Mouse (Mus musculus): Measurements from ENCODE around the gene Alkbh1.
A peak's percentile ranks its signal among the peaks of the same experiment; 100 is the strongest.
"Not testable (repeated sequence)": the region's sequence is repeated elsewhere in the genome, so short reads cannot be mapped to it uniquely, and the experiment has no call there.

Alkbh1 gene

GRCm38 (mm10) chr12:87443700-87444122 is at the start of gene Alkbh1, which contains the start of gene Slirp:
TSS of gene Alkbh1 (minus strand) at chr12:87444017.
TSS of gene Slirp (plus strand) at chr12:87443896.
- DNase-seq (ENCODE audit: low spot score), result peak; percentile 54

- DNase-seq (ENCODE audit: low spot score), result not testable (repeated sequence)
Measured at GRCm38 (mm10) chr12:87488683-87489082, 44.9 kb upstream of the Alkbh1 start.

- DNase-seq (ENCODE audit: low spot score), result not testable (repeated sequence)
Measured at GRCm38 (mm10) chr12:87482482-87482881, 38.7 kb upstream of the Alkbh1 start.

DNA sequence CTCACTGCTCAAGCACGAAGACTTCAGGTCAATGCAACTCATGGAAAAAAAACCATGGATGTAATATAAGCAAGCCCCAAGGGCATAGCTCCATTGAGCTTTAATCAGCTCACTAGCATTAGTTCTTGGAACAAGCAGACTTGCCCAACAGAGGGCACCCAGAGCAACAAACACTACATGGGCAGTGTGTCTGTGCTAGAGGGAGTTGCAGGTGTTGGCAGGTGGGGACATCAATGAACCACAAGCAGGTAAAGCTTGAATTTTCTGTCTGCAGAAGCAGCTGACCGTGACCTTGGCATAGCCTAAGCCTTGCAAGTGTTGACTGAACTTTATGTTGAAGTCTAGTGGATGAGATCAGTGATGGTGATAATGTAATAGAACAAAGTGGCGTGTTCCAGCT is 30.9 kb upstream of the Alkbh1 start:
- DNase-seq (ENCODE audit: low spot score), result no peak

GRCm38 (mm10) chr12:87471964-87472786 is 28.4 kb upstream of the Alkbh1 start, which contains the start of gene Snw1:
TSS of gene Snw1 (minus strand) at chr12:87472274.
- DNase-seq (ENCODE audit: low spot score), result peak; percentile 75

- no peak for DNase-seq (ENCODE audit: low spot score)
Measured at GRCm38 (mm10) chr12:87471421-87471963, 27.7 kb upstream of the Alkbh1 start.

DNA sequence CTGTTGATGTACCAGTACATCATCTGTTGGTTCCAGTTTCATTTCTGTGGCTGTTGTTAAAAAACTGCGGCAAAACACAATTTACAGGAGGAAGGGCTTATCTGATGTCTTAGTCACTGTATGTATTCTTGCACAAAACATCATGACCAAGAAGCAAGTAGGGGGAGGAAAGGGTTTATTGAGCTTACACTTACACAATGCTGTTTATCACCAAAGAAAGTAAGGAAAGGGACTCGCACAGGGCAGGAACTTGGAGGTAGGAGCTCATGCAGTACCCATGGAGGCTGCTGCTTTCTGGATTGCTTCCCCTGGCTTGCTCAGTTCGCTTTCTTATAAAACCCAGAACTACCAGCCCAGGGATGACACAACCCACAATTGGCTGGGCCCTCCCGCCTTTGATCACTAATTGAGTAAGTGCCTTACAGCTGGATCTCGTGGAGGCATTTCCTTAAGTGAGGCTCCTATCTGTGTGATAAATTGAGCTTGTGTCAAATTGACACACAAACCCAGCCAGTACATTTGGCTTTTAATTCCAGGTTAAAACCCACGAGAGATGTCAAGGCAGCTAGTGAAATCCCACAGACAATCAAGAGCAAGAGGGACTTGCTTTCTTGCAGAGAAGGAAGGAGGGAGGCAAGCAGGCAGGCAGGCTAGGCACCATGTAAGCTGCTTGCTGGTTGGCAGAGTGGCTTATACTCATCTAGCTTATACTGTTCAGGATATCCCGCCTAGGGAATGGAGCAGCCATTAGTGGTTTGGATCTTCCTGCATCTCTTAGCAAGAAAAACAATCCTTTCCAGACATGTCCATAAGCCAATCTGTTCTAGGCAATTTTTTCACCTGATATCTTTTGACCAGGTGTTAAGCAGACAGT is 26.7 kb upstream of the Alkbh1 start:
- no peak for DNase-seq (ENCODE audit: low spot score)

- no peak for DNase-seq (ENCODE audit: low spot score)
Measured at GRCm38 (mm10) chr12:87464678-87465297, 21.0 kb upstream of the Alkbh1 start.

DNA sequence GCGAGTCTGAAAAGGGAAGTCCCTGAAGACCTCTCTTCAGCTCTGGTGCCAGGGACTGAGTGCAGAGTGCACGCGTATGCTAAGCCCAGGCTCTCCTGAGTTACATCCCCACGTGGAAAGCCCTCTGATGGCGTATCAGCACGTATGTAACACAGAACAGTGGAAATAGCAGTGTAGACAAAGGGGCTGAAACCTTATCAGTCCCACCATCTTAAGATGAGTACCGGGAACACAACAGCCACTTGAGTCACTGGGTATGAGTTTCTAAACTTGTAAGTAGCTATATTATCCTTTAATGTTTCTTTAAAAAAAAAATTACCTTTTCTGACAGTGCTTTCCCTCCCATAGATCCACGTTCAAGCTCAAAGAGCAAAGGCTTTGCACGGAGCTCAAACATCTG is 5.6 kb upstream of the Alkbh1 start:
- DNase-seq (ENCODE audit: low spot score), result no peak

GRCm38 (mm10) chr12:87444211-87444610 is 394 bp upstream of the Alkbh1 start:
- no peak for DNase-seq (ENCODE audit: low spot score)

GRCm38 (mm10) chr12:87443115-87443699 is 610 bp downstream of the Alkbh1 start:
- DNase-seq (ENCODE audit: low spot score), result peak; percentile 12

- no peak for DNase-seq (ENCODE audit: low spot score)
Measured at GRCm38 (mm10) chr12:87442177-87443114, 1.4 kb downstream of the Alkbh1 start.

DNA sequence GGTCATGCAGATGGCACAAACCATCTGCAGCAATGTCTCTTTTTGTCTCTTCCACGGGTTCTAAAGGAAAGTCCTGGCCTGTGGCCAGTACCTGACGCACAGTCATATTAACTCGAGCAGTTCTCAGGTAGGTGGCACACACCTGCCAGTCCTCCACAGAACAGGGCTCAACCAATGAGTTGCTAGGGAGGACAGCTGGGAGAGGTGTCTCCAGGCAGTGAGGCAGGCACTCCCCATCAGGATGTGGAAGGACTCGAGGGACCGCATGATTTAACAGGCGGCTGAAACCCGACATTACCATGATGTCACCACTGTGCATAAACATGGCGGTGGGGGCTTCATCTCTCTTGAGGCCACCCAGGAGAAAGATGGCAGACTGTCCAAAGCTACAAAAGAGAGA is 14.9 kb downstream of the Alkbh1 start:
- no peak for DNase-seq (ENCODE audit: low spot score)

DNA sequence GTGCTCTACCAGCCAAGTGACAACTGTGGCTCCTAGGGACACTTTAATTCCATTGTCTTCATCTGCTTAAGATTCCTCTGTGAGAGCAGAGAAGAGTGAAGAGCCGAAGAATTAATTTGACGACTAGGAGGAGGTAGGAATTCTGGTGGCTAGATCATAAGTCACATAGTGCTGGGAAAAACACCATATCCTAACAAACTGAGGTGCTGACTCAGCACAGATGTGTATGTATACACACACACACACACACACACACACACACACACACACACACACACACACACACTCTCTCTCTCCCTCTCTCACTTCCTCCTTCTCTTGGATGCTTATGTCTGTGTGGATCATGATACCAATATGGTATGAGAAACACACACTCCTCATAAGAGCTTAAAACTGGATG is 15.5 kb downstream of the Alkbh1 start:
- no peak for DNase-seq (ENCODE audit: low spot score)

DNA sequence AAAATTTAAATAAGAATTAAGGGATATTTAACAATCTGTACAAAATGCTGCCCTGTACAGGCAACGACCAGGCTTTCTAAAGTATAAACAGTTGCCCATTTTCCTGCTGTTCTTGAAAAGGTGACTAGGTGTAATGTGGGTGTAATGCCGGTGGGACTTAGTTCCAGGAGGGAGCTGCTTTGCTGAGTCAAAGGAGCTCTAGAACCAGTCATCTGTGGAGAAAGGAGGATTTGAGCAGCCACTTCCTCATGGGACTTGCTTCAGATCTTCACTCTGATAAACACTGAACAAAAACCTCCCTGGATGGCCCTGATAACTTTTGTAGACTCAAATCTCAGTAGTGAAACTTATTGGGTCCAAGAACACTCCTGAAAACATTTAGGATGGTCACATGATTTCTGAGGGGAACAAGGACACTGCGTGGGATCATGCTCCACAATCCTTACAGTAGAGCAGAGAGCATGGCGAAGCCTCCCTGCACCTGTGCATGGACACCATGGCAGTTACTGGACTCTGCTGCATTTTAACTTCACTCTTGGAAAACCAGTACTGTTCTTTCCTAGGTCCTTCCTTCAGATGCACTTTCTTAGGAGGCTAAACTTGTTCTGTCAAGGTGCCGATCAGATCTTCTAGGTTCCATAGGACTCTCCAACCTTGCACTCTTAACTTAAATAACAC is 17.3 kb downstream of the Alkbh1 start:
- DNase-seq (ENCODE audit: low spot score), result no peak

- no peak for DNase-seq (ENCODE audit: low spot score)
Measured at GRCm38 (mm10) chr12:87424516-87424915, 19.3 kb downstream of the Alkbh1 start.

DNA sequence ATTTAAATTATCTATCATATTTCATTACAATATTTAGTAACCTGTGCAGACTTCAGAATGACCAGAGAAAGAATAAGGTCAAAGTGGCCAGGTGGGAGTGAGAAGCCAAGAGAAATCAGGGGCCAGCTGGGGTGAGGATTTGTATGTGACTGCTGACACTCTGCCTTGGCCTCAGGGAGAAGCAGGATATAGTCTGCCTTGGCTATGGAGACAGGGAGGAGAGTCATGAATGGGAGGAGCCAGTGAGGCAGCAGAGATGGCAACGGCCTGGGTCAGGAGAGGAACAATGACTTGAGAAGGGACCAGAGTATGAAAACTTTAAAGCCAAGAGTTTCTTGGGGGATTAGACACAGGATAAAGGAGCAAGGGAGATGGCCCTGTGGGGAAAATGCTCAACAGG is 20.1 kb downstream of the Alkbh1 start:
- no peak for DNase-seq (ENCODE audit: low spot score)

- no peak for DNase-seq (ENCODE audit: low spot score)
Measured at GRCm38 (mm10) chr12:87421708-87422507, 21.9 kb downstream of the Alkbh1 start.

DNA sequence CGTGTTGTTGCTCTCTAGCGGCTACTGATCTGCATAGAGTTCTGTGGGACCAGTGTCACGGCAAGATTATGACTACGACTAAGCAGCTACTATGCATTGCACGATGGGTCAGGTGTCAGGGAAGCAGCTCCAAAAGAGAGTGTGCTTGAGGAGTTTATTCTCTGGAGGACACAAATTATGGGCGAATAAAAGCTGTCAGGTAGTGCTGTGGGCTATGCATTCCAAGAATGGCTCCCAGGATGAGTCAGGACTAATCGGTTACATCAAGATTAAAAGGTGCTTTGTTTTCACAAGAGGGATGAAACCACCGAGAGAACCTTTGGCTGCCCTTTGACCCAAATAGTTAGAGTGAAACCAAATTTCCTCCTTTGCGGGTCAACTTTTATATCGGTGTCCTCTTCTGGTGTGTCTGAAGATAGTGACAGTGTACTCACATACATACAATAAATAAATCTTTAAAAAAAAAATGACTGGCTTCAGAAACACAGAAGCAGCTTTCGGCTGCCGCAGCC is 23.8 kb downstream of the Alkbh1 start:
- DNase-seq (ENCODE audit: low spot score), result no peak

Measured in urinary bladder, postnatal 10 days (tissue).